25 mouse cellular contexts compared by ENCODE assay signal in the genomic region with DNA sequence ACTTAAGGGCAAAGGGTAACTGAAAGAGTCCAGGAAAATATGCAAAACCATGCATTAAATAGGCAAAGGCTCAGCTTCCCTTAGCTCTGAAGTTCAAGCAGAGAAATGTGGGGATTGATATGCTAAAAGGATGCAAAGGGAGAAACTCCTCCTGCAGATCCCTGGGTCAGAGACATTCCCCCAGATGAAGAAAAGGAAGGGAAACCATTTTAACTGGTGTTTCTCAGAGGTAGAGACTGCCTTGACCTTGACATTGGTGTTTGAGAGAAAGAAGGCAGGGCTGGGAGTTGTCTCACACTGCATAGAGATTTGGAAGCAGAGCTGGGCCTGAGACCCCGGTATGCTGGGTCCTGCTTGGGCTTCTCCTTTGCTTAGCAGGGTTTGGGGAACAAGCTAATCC.
DNase-seq lines count a peak whose midpoint lies in the region; ATAC-seq and TF ChIP-seq lines count a peak whose summit lies in the region.
"Had no signal": no experiment of that assay in that cellular context is flagged by ENCODE, and none has a peak within 500 bp of the region (broad histone marks: within the 10 kb centered on the region; RNA-seq: fewer than 3 reads in every experiment).

No protein-coding gene starts in this region.

- H3K9me3 ChIP-seq in E14TG2a.4 (ENCODE audit: low read length), result 0 out of 2 replicates have a peak, but pooled peaks cover 3% of the 10 kb centered on the region
- H3K9me3 ChIP-seq: G1E had no signal

- H3K36me3 ChIP-seq in E14TG2a.4 (ENCODE audit: insufficient read depth, low read length), result no peaks in the 10 kb centered on the region
- H3K36me3 ChIP-seq: G1E had no signal

- H3K4me3 ChIP-seq in E14TG2a.4 (replicated peaks; ENCODE audit: low read length), result 0 out of 2 replicates have a peak overlapping the region, but pooled peaks have one; percentile 20

- DNase-seq in ES-CJ7 (ENCODE audit: low read depth, low spot score) (peak; percentile 89), R1 (ENCODE audit: low read depth, low spot score) (peak; percentile 89), ZHBTc4 (ENCODE audit: low read depth, low spot score) (peak; percentile 81)
- DNase-seq in kidney, postnatal 36 days, result no peak
- DNase-seq in right cerebral cortex, adult 2 months (ENCODE audit: low spot score in 2 of 2), result no peak
- no peak for DNase-seq in spleen, postnatal 36 days (ENCODE audit: low spot score in 2 of 2)
- DNase-seq: adrenal gland, adult 2 months; adrenal gland, adult 8-10 months; adrenal gland, postnatal 10 days; adrenal gland, postnatal 14 days; adrenal gland, postnatal 25 days; adrenal gland, postnatal 36 days; B cell, adult 2 months; cerebellum, adult 11 months; cerebellum, adult 11-12 months; cerebellum, adult 18-20 months; cerebellum, adult 2 months; cerebellum, adult 8-10 months; cerebellum, adult 9-10 months had no signal

- ATAC-seq in megakaryocyte progenitor cell, adult 5-6 weeks (replicated peaks; ENCODE audit: poor library complexity), result no peak
- ATAC-seq: activated CD4-positive, CD25-positive, alpha-beta regulatory T cell, adult 4 months; CD4-positive, CD25-positive, alpha-beta regulatory T cell, adult 4 months; Patski had no signal

- no peak for TF ChIP-seq CTCF in E14TG2a.4 (conservative IDR thresholded peaks at IDR 0.05; ENCODE audit: low read length)

- no peaks in the 10 kb centered on the region for H3K27me3 ChIP-seq in E14TG2a.4 (ENCODE audit: insufficient read depth, low read length)
- H3K27me3 ChIP-seq: Patski had no signal

- peaks cover 50% of the 10 kb centered on the region for H3K4me1 ChIP-seq in E14TG2a.4 (replicated peaks; ENCODE audit: low read depth, low read length)

Comparison
In these comparisons a context has a peak if more than half of its experiments do, and no peak if none do; other contexts are left out.
1. DNase-seq: peak in ES-CJ7 (single experiment), R1 (single experiment) and ZHBTc4 (single experiment); none in kidney, postnatal 36 days (0 of 2), right cerebral cortex, adult 2 months (0 of 2) and spleen, postnatal 36 days (0 of 2).